Mouse (Mus musculus): ENCODE measurements around the gene Vhl. TPM values are rescaled to one million over a fixed set of nuclear protein-coding genes. Genes with fewer than 3 reads are reported as not detected.

The Vhl gene
- total RNA-seq (2012; rRNA removed): 11.4 and 12.5 TPM in 2 replicates
- 10 to 100 TPM in 1 of 2 experiments, not detected in 1; 12.0 TPM for polyA plus RNA-seq (2012; ENCODE audit: insufficient read depth in 1 of 2, insufficient read length in 2 of 2, low read depth in 1 of 2, low replicate concordance in 2 of 2, missing spikeins in 1 of 2)

- H3K27me3 ChIP-seq (ENCODE audit: control insufficient read depth in 1 of 2, insufficient read depth in 2 of 2, low read length in 2 of 2): no peaks in the 10 kb centered on the region
- peaks cover 0 to 24% of the 10 kb centered on the region in 2 experiments for H3K36me3 ChIP-seq (ENCODE audit: control insufficient read depth in 1 of 2, insufficient read depth in 2 of 2, low read length in 2 of 2)
- peak within 1 kb of the TSS; percentile 98 for H3K9ac ChIP-seq (ENCODE audit: control insufficient read depth, low read depth, low read length, poor library complexity, severe bottlenecking)
- H3K9me3 ChIP-seq (replicated peaks; ENCODE audit: insufficient read depth, low read length): no peaks in the 10 kb centered on the region
- peak; percentile 85 for DNase-seq (ENCODE audit: low read depth, low spot score)
- H3K27ac ChIP-seq (ENCODE audit: control insufficient read depth, low read depth, low read length): peak within 1 kb of the TSS; percentile 57
- peak within 1 kb of the TSS; percentile 88 to 100 for H3K4me3 ChIP-seq (ENCODE audit: control insufficient read depth in 1 of 2, insufficient read depth in 1 of 2, low read depth in 2 of 2, low read length in 2 of 2)
- peaks cover 6 to 13% of the 10 kb centered on the region in 2 experiments for H3K4me1 ChIP-seq (ENCODE audit: control insufficient read depth in 1 of 2, insufficient read depth in 2 of 2, low read length in 2 of 2)
- peaks cover 10% of the 10 kb centered on the region for H3K79me2 ChIP-seq (ENCODE audit: control insufficient read depth, insufficient read depth, low read length, poor library complexity)
- no peak for TF ChIP-seq ZNF384 (IDR thresholded peaks at IDR 0.05; ENCODE audit: low read depth, low read length)
- TF ChIP-seq BHLHE40 (IDR thresholded peaks at IDR 0.05; ENCODE audit: borderline replicate concordance, low read depth, low read length): no peak
- no peak for TF ChIP-seq CTCF (IDR thresholded peaks at IDR 0.05 in 2 of 3, conservative IDR thresholded peaks at IDR 0.05 in 1 of 3; ENCODE audit: control insufficient read depth in 1 of 3, insufficient read depth in 1 of 3, low read depth in 2 of 3, low read length in 3 of 3, poor library complexity in 1 of 3, severe bottlenecking in 1 of 3)
- TF ChIP-seq RAD21 (IDR thresholded peaks at IDR 0.05; ENCODE audit: low read depth, low read length): no peak
- TF ChIP-seq JUND (IDR thresholded peaks at IDR 0.05; ENCODE audit: low read depth, low read length): no peak
- TF ChIP-seq E2F4 (IDR thresholded peaks at IDR 0.05; ENCODE audit: borderline replicate concordance, low read depth, low read length): no peak
- no peak for TF ChIP-seq MAFK (IDR thresholded peaks at IDR 0.05; ENCODE audit: borderline replicate concordance, low read depth, low read length)
- no peak for TF ChIP-seq MAZ (IDR thresholded peaks at IDR 0.05; ENCODE audit: low read depth, low read length)
- no peak for TF ChIP-seq CHD1 (IDR thresholded peaks at IDR 0.05; ENCODE audit: low read depth, low read length)
- TF ChIP-seq GABPA (IDR thresholded peaks at IDR 0.05; ENCODE audit: low read depth, low read length): no peak
- no peak for TF ChIP-seq GATA1 (IDR thresholded peaks at IDR 0.05; ENCODE audit: low read depth, low read length)
- TF ChIP-seq KAT2A (conservative IDR thresholded peaks at IDR 0.05; ENCODE audit: low read depth, low read length): no peak
- TF ChIP-seq POLR2A (IDR thresholded peaks at IDR 0.05; ENCODE audit: control insufficient read depth in 1 of 2, insufficient read depth in 1 of 2, low read depth in 1 of 2, low read length in 2 of 2, poor library complexity in 1 of 2): peak; percentile 71 to 75; a peak in 2 of 4 replicates
- peak; percentile 14; the same call in 1 of the 2 replicates for TF ChIP-seq TBP (IDR thresholded peaks at IDR 0.05; ENCODE audit: low read depth, low read length)
- 0 out of 2 replicates have a peak, but pooled peaks have one; percentile 31 for TF ChIP-seq UBTF (IDR thresholded peaks at IDR 0.05; ENCODE audit: borderline replicate concordance, insufficient read depth, low read depth, low read length)
- TF ChIP-seq HCFC1 (IDR thresholded peaks at IDR 0.05; ENCODE audit: low read depth, low read length): peak; percentile 65; the same call in 1 of the 2 replicates
- TF ChIP-seq MYC (IDR thresholded peaks at IDR 0.05; ENCODE audit: low read depth, low read length): no peak
- TF ChIP-seq NELFE (IDR thresholded peaks at IDR 0.05; ENCODE audit: low read depth, low read length): peak; percentile 71
- TF ChIP-seq POLR2AphosphoS5 (IDR thresholded peaks at IDR 0.05; ENCODE audit: borderline replicate concordance, low read depth, low read length): no peak
- TF ChIP-seq RCOR1 (IDR thresholded peaks at IDR 0.05; ENCODE audit: low read depth, low read length): no peak
- TF ChIP-seq ZMIZ1 (IDR thresholded peaks at IDR 0.05; ENCODE audit: low read depth, low read length): peak; percentile 78; the same call in 1 of the 2 replicates
- no peak for TF ChIP-seq MYB (IDR thresholded peaks at IDR 0.05; ENCODE audit: low read depth, low read length)
- TF ChIP-seq MAX (IDR thresholded peaks at IDR 0.05; ENCODE audit: low read length): no peak; the same call in 1 of the 2 replicates
- no peak for TF ChIP-seq ZC3H11A (IDR thresholded peaks at IDR 0.05; ENCODE audit: low read depth, low read length)
- no peak; the same call in none of the 2 replicates for TF ChIP-seq SIN3A (IDR thresholded peaks at IDR 0.05; ENCODE audit: low read length)
- no peak for TF ChIP-seq ZKSCAN1 (IDR thresholded peaks at IDR 0.05; ENCODE audit: low read depth, low read length)
- no peak for TF ChIP-seq ETS1 (IDR thresholded peaks at IDR 0.05; ENCODE audit: low read depth, low read length)
- TF ChIP-seq USF1 (IDR thresholded peaks at IDR 0.05; ENCODE audit: low read depth, low read length): no peak
- no peak for TF ChIP-seq TAL1 (IDR thresholded peaks at IDR 0.05; ENCODE audit: low read length)
- peak; percentile 62 for TF ChIP-seq ELF1 (IDR thresholded peaks at IDR 0.05; ENCODE audit: low read depth, low read length)
- no peak for TF ChIP-seq SMC3 (IDR thresholded peaks at IDR 0.05; ENCODE audit: low read depth, low read length)
- peak; percentile 55 for TF ChIP-seq NRF1 (IDR thresholded peaks at IDR 0.05; ENCODE audit: insufficient read depth, low read depth, low read length, poor library complexity, severe bottlenecking)
- TF ChIP-seq CHD2 (IDR thresholded peaks at IDR 0.05; ENCODE audit: low read length): no peak
- TF ChIP-seq POLR2AphosphoS2 (IDR thresholded peaks at IDR 0.05; ENCODE audit: low read length): 0 out of 2 replicates have a peak, but pooled peaks have one; percentile 26
- peak; percentile 34 for TF ChIP-seq MXI1 (IDR thresholded peaks at IDR 0.05; ENCODE audit: low read depth, low read length)
- TF ChIP-seq TCF12 (IDR thresholded peaks at IDR 0.05; ENCODE audit: low read depth, low read length): 0 out of 2 replicates have a peak, but pooled peaks have one; percentile 0
Observed at GRCm38 (mm10) chr6:113623941-113624751, at the start of gene Vhl. Vhl (plus strand) TSS chr6:113623959.

All from MEL (cell line).